Mouse (Mus musculus) neural tube, embryonic 12.5 days (tissue): Measurements from ENCODE around the gene Gm17268. TPM values are rescaled to one million over a fixed set of nuclear protein-coding genes. Genes with fewer than 3 reads are reported as not detected.

Experiments
- ATAC-seq: fragments of 200-750 bp; cut with Nextera tagmentation; 2 replicates; pipeline ENCODE4 v1.8.0; 2017; ENCODE audit warnings: low read depth, mild to moderate bottlenecking, moderate TSS enrichment, moderate library complexity; ENCODE audit not compliant: low FRiP score
- H3K27ac ChIP-seq: fragments of 300-500 bp; sonication (generic); 2 replicates; pipeline ENCODE4 v1.5.1; 2016
- H3K27me3 ChIP-seq: fragments of 300-500 bp; sonication (generic); replicated peaks from 2 replicates; pipeline ENCODE4 v1.6.1; 2016; ENCODE audit warnings: mild to moderate bottlenecking
- H3K36me3 ChIP-seq: fragments of 300-500 bp; sonication (generic); 2 replicates; pipeline ENCODE4 v1.6.1; 2016; ENCODE audit warnings: mild to moderate bottlenecking
- H3K4me1 ChIP-seq: fragments of 300-500 bp; sonication (generic); 2 replicates; pipeline ENCODE4 v1.6.1; 2016
- H3K4me2 ChIP-seq: fragments of 300-500 bp; sonication (generic); replicated peaks from 2 replicates; pipeline ENCODE4 v1.6.1; 2016; ENCODE audit warnings: mild to moderate bottlenecking
- H3K4me3 ChIP-seq: fragments of 300-500 bp; sonication (generic); 2 replicates; pipeline ENCODE4 v1.5.1; 2016
- H3K9ac ChIP-seq: fragments of 300-500 bp; sonication (generic); 2 replicates; pipeline ENCODE4 v1.6.1; 2016; ENCODE audit warnings: mild to moderate bottlenecking
- H3K9me3 ChIP-seq: fragments of 300-500 bp; sonication (generic); 2 replicates; pipeline ENCODE4 v1.6.1; 2016; ENCODE audit warnings: mild to moderate bottlenecking
- WGBS: fragments of 180-500 bp; shearing (Covaris S2); methylation state at CpG from one replicate; pipeline ENCODE4 v1.1.7; 2016; 5-methylcytosine and 5-hydroxymethylcytosine counted together
- polyA plus RNA-seq: library from polyadenylated mRNA; unstranded; fragments of >200 nt; fragmentation: Nextera tagmentation; extraction: Ambion mirVana; gene quantifications from 2 replicates; pipeline ENCODE4 v1.2.1, GENCODE M21; 2016

Gene Gm17268
- polyA plus RNA-seq, 1 experiment from 2014 or later = not detected

DNA sequence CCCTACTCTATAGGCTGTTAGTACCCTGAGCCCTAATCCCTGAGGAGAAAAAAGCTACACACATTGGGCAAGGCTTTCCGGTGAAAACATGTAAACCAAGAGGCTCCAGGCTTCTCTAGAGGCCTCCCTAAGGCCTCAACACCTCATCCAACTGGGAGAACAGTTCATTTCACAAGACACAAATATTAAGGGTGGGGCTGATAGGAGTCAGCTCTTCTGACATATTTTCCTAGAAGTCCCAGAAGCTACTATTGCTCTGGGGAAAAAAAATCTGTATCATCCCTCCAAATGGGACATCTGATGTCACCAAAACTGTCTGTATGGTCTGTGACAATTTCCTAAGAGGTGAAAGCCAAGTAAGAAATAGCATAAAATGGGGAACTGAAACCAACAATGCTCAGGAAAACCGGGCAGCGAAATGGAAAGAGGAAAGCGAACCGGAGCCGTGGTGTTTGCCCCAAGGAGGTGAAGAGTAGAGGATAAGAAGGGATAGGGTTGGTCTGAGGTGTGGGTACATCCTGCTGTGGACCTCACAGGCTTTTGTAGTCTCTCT is 15.8 kb downstream of the Gm17268 start:
- H3K27me3 ChIP-seq = no peaks in the 10 kb centered on the region
- no peak overlapping the region for H3K4me2 ChIP-seq
- H3K9ac ChIP-seq = no peak overlapping the region
- ATAC-seq = no peak
- no peak overlapping the region for H3K27ac ChIP-seq
- no peaks in the 10 kb centered on the region for H3K9me3 ChIP-seq
- H3K36me3 ChIP-seq = no peaks in the 10 kb centered on the region
- H3K4me1 ChIP-seq = no peaks in the 10 kb centered on the region
- WGBS = 89% methylated on average over 6 of the region's 6 CpGs
- H3K4me3 ChIP-seq = no peak overlapping the region

DNA sequence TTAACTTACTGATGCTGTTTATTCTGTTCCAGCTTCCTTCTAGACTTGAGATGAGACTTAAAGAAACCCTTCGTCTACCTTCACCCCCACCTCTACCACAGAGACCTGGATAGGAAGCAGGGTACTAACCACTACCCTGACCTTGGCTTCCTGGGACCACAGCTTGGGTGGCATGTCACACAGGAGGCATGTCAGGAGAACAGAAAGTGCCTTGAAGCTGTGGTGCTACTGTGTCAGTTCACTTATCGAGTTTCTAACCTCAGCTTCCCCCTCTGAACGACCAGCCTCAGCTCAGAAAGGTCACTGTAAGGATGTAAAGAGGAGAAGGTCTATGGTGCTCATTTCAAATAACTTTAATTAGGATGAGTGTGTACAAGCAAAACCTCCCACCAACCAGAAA is 17.0 kb downstream of the Gm17268 start:
- Histone ChIP-seq H3K36me3 (no peaks in the 10 kb centered on the region), H3K9ac (no peak overlapping the region), H3K9me3 (no peaks in the 10 kb centered on the region), H3K27ac (no peak overlapping the region), H3K4me2 (no peak overlapping the region), H3K27me3 (no peaks in the 10 kb centered on the region), H3K4me3 (no peak overlapping the region), H3K4me1 (no peaks in the 10 kb centered on the region)
- WGBS = 80% methylated on average over 3 of the region's 3 CpGs
- no peak for ATAC-seq

DNA sequence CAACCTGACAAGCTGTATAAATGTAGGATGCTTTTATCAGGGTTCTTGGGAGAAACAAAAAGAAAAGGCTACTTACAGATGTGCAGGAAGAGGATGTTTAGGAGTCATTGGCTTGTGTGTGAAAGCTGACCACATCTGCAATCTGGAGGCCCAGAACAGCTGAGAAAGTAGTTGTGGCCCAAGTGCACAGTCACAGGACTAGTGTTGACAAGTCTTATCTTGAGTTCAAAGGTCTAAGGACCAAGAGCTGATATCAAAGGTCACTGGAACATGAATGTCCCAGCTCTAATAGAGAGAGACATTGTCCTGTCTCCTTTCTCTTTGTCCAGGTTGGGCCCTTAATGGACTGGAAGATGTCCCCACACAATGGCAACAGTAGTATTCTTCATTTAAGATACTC is 18.6 kb downstream of the Gm17268 start:
- Histone ChIP-seq H3K4me3 (no peak overlapping the region), H3K4me1 (no peaks in the 10 kb centered on the region), H3K36me3 (no peaks in the 10 kb centered on the region), H3K9ac (no peak overlapping the region), H3K9me3 (no peaks in the 10 kb centered on the region), H3K4me2 (no peak overlapping the region), H3K27ac (no peak overlapping the region), H3K27me3 (no peaks in the 10 kb centered on the region)
- ATAC-seq = no peak

DNA sequence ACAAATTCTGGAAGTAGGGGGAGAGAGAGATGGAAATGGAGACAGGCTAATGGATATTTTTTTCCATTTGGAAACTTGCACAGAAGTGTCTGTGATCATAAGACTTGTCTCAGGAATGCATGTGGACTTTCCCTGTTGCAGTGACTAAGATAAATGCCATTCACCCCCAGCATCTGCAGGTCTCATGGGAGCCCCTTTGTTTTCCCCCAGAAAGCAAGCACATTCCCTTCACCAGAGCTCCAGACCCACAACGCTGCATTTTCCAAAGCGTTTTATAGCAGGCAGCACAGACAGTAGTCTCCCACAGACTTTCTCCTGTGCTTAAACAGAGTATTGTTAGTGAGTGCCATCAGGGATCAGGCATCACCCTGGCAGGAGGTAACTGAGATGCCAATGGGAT is 19.0 kb downstream of the Gm17268 start:
- H3K36me3 ChIP-seq = no peaks in the 10 kb centered on the region
- no peak overlapping the region for H3K27ac ChIP-seq
- no peaks in the 10 kb centered on the region for H3K27me3 ChIP-seq
- no peak for ATAC-seq
- H3K9me3 ChIP-seq = no peaks in the 10 kb centered on the region
- H3K4me3 ChIP-seq = no peak overlapping the region
- 9% methylated on average over 2 of the region's 2 CpGs for WGBS
- H3K4me2 ChIP-seq = no peak overlapping the region
- H3K9ac ChIP-seq = no peak overlapping the region
- H3K4me1 ChIP-seq = no peaks in the 10 kb centered on the region

DNA sequence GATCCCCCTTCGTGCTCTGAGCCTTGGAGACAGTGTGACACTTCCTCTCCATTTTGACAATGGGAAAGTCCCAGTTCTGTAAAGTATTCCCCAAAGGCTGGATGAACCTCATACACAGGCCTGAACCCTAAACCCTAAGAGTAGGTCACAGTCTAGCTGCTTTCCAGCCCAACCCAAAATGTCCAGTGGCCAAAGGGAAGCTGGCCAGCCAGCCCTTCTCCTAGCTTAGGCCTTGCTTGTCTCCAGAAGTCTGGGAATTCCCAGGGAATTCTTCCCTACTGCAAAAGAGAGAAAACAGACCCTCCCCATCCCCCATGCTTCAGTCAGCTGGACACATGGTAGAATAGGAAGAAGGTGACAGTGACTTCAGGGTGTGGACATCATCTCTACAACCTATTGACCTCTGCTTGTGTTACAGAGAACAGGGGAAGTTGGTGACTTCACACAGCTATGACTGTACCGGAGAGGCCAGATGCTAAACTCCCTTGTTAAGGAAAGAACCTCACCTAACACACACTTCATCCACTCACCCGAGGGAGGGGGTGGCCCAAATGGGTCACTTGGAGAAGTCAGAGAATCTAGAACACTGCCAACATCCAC is 22.1 kb downstream of the Gm17268 start:
- Histone ChIP-seq H3K27ac (no peak overlapping the region), H3K4me1 (no peaks in the 10 kb centered on the region), H3K36me3 (no peaks in the 10 kb centered on the region), H3K9ac (no peak overlapping the region), H3K4me2 (no peak overlapping the region), H3K27me3 (no peaks in the 10 kb centered on the region), H3K4me3 (no peak overlapping the region), H3K9me3 (no peaks in the 10 kb centered on the region)
- ATAC-seq = no peak
- WGBS = 76% methylated on average over 3 of the region's 3 CpGs

DNA sequence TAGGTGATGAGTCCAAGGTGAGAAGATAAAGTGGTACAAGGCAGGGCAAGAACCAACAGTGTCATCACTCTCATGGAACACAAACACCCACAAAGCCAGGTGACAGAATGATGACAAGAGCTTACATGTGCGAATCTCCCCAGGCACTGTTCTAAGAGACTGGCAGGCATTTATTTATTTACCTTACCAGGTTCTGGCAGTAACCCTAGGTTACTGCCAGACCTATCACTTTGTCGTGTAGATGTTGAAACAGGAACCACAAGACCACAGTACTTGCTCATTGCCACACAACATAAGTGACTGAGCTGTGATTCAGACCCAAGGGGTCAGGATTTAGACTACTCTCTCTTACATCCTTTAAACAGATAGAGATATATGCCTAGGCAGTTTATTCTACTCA is 23.3 kb downstream of the Gm17268 start:
- Histone ChIP-seq H3K4me3 (no peak overlapping the region), H3K9me3 (no peaks in the 10 kb centered on the region), H3K4me1 (no peaks in the 10 kb centered on the region), H3K36me3 (no peaks in the 10 kb centered on the region), H3K27me3 (no peaks in the 10 kb centered on the region), H3K9ac (no peak overlapping the region), H3K27ac (no peak overlapping the region), H3K4me2 (no peak overlapping the region)
- WGBS = 80% methylated on average over 2 of the region's 2 CpGs
- no peak for ATAC-seq

DNA sequence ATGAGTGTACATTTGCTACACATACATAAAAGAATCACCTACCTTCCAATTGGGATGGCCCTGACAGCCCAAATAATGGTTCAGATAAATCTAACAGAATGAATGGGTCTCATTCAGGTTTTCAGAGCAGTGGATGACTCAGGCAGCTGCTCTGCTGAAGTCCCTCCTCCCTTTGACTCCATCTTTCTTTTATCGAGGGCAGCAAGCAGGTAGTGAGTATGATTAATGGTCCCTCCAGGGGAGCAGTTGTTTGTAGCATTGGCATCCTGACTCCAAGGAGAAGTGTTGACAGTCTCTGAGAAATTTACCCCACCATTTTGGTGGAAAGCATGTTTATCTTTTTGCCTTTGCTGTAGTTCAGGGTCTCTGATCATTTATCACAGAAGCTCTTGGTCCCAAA is 24.6 kb downstream of the Gm17268 start:
- 24% methylated on average over 1 of the region's 1 CpGs for WGBS
- Histone ChIP-seq H3K27me3 (no peaks in the 10 kb centered on the region), H3K4me1 (no peaks in the 10 kb centered on the region), H3K4me3 (no peak overlapping the region), H3K4me2 (no peak overlapping the region), H3K27ac (no peak overlapping the region), H3K9me3 (no peaks in the 10 kb centered on the region), H3K36me3 (no peaks in the 10 kb centered on the region), H3K9ac (no peak overlapping the region)
- no peak for ATAC-seq

DNA sequence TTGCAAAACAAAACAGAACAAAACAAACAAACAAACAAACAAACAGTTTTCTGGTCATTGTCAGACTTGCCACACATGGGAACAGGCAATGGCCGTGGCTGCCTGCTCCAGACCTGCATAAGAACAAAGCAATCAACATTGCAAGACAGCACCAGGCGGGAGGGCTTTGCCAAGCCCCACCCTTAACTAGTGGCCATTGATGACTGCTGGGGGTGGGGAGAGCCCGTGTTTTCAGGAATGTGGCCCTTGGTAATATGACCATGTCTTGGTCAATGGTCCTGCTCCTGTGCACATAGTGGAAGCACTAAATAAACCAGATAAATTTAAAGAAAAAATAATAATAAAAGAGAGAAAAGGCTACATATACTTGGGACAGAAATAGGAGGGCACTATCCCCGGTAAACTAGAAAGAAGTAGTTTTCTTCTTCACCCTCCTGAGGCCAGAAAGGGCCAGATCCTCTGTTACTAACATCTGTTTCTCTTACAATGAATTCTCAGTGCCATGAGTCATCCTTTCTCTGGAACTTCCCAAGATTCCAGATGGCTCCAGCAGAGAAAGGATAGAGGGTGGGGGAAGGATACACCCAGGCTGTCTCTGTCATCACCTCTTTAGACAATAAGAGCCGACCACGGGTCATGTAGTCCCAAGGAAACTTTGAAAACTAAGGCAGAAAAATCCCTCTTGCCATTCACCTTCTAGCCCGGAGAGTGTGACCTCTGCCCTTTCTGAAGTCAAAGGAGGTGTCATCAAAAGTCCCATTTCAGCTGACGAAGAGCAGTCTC is 26.8 kb downstream of the Gm17268 start:
- Histone ChIP-seq H3K9me3 (no peaks in the 10 kb centered on the region), H3K36me3 (no peaks in the 10 kb centered on the region), H3K4me3 (no peak overlapping the region), H3K9ac (no peak overlapping the region), H3K4me1 (peaks cover 4% of the 10 kb centered on the region; the same call in 1 of the 2 replicates), H3K4me2 (no peak overlapping the region), H3K27ac (no peak overlapping the region), H3K27me3 (no peaks in the 10 kb centered on the region)
- 68% methylated on average over 8 of the region's 8 CpGs for WGBS
- ATAC-seq = no peak

DNA sequence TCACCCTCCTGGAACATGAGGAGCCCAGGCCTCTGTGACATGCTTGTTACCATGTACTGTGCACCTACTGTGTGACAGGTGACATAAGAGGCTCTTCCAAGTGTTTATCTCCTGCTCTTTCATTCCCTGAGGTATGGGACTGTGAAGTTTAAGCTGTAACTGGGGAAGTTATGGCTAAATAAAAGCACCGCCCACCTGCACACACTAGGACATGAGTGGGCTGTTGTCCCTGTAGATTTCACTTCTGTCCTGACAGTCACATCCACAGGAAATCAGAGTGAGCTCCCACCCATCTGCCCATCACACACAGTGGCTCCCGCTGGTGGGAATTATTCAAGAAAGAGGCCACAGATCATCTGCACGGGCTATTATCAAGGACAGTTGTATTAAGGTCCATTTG is 28.2 kb downstream of the Gm17268 start:
- no peak for ATAC-seq
- Histone ChIP-seq H3K4me3 (no peak overlapping the region), H3K27me3 (no peaks in the 10 kb centered on the region), H3K4me2 (no peak overlapping the region), H3K9me3 (no peaks in the 10 kb centered on the region), H3K4me1 (peaks cover 4% of the 10 kb centered on the region; the same call in 1 of the 2 replicates), H3K36me3 (no peaks in the 10 kb centered on the region), H3K9ac (no peak overlapping the region), H3K27ac (no peak overlapping the region)
- 96% methylated on average over 3 of the region's 3 CpGs for WGBS

DNA sequence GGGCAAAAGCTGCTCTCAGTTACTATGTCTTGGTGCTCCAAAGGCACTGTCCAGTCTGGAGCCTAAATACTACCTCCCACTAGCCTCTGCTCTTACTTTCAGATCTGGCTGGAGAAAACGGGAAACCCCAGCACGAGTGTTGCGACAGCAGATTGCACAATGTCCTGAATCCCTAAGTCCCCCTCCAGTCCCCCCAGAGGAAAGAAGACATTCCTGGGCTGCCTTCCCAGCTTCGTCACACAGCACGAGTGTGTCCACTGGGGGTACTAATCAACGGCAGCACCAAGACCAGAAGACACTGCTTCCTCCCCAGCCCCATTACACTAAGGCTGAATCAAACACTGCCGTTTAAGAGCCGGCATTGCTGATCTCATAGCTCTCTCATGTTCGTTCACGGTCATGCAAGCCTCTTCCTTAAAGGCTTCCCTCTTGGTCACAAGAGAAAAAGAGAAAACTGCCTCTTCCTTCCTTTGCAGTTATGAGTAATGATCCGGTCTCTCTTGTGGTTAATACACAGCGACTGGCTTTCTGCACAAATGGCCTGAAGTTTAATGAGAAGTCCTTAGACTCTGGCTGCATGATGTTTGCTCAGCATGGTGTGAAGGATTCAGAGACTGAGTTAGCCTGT is 31.5 kb downstream of the Gm17268 start:
- no peaks in the 10 kb centered on the region for H3K27me3 ChIP-seq
- no peak overlapping the region for H3K27ac ChIP-seq
- no peaks in the 10 kb centered on the region for H3K9me3 ChIP-seq
- no peak overlapping the region for H3K4me3 ChIP-seq
- no peak overlapping the region for H3K4me2 ChIP-seq
- H3K36me3 ChIP-seq = no peaks in the 10 kb centered on the region
- 63% methylated on average over 12 of the region's 12 CpGs for WGBS
- ATAC-seq = no peak
- no peak overlapping the region for H3K9ac ChIP-seq
- H3K4me1 ChIP-seq = peaks cover 4% of the 10 kb centered on the region; the same call in 1 of the 2 replicates

DNA sequence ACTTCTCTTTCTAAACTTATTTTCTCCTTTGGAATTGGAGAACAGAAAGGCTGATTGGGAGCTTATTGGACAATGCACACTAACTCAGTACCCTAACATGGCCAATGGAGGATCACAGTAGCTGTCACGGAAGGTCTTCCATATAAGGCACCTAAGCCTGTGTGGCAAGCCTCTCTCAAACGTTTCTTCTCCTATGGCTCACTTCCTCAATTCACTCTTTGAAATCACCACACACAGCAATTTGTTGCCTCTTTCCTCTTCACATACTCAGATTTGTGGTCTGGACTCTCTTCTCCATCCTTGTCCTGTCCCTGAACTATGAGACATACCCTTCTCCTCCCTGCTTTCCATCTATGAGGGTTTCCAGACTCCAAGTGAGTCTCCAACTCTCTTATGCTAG is 33.6 kb downstream of the Gm17268 start:
- no peaks in the 10 kb centered on the region for H3K9me3 ChIP-seq
- ATAC-seq = no peak
- H3K27ac ChIP-seq = no peak overlapping the region

DNA sequence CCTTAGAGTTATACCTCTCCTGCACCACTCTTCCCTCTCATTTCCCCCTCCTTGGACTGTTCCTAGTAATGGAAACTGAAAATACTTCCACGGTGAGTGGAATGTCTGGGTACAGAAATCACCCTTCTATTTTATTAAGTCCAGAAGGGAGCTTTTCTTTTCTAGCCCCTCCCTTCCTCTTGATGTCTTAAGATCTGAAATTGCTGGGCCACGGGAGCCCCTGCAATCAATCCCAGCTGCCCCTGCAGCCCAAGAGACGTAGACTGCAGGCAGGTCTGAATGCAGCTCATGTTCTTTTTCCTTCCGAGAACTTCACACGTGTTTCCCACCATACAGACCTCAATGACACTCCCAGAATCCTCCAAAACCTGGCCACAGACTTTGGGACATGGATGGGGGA is 37.8 kb downstream of the Gm17268 start:
- Histone ChIP-seq H3K4me2 (no peak overlapping the region), H3K27me3 (no peaks in the 10 kb centered on the region), H3K27ac (no peak overlapping the region), H3K4me1 (no peaks in the 10 kb centered on the region), H3K4me3 (no peak overlapping the region), H3K36me3 (no peaks in the 10 kb centered on the region), H3K9me3 (no peaks in the 10 kb centered on the region), H3K9ac (no peak overlapping the region)
- WGBS = 57% methylated on average over 5 of the region's 5 CpGs
- no peak for ATAC-seq

More for the DNA sequence above, 33.6 kb downstream of the Gm17268 start:
- no peaks in the 10 kb centered on the region for H3K27me3 ChIP-seq
- no peaks in the 10 kb centered on the region for H3K36me3 ChIP-seq
- H3K9ac ChIP-seq = no peak overlapping the region
- 78% methylated on average over 2 of the region's 2 CpGs for WGBS
- no peak overlapping the region for H3K4me2 ChIP-seq
- H3K4me1 ChIP-seq = peaks cover 4% of the 10 kb centered on the region; the same call in 1 of the 2 replicates
- H3K4me3 ChIP-seq = no peak overlapping the region
